Comparison of ENCODE assay signal across 11 mouse cellular contexts in the genomic region with DNA sequence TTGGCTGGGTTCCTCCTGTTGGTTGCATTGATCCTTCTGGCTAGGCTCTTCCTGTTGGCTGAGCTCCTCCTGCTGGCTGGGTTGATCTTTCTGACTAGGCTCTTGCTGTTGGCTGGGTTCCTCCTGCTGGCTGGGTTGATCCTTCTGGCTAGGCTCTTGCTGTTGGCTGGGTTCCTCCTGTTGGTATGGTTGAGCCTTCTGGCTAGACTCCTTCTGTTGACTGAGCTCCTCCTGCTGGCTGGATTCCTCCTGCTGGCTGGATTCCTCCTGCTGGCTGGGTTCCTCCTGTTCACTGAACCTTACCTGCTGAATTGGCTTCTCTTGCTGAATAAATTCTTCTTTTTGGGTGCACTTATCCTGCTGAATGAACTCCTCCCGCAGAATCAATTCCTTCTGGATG. TPM values are rescaled to one million over a fixed set of nuclear protein-coding genes. Genes with fewer than 3 reads are reported as not detected.
DNase-seq lines count a peak whose midpoint lies in the region; TF ChIP-seq lines count a peak whose summit lies in the region.
"Had no signal": no experiment of that assay in that cellular context is flagged by ENCODE, and none has a peak within 500 bp of the region (broad histone marks: within the 10 kb centered on the region; RNA-seq: fewer than 3 reads in every experiment).

No protein-coding gene starts in this region.

- peak; percentile 4 for DNase-seq in adrenal gland, adult 2 months
- no peak for DNase-seq in adrenal gland, adult (ENCODE audit: inconsistent age in 2 of 2, low spot score in 1 of 2)
- peak; percentile 12 for DNase-seq in ovary, postnatal 36 days (ENCODE audit: low spot score)
- no peak for DNase-seq in ovary, adult 18-20 months (ENCODE audit: low spot score)
- DNase-seq in layer of hippocampus, adult 2 months (ENCODE audit: low spot score in 2 of 2): peak; percentile 44 to 71
- DNase-seq in B cell, adult 2 months: no peak
- no peak for DNase-seq in embryonic facial prominence, embryonic 10.5 days (ENCODE audit: low spot score)
- no peak for DNase-seq in spleen, postnatal 10 days (ENCODE audit: low spot score in 2 of 2)

- peaks cover 5% of the 10 kb centered on the region for H3K4me1 ChIP-seq in embryonic facial prominence, embryonic 10.5 days

- H3K27ac ChIP-seq in layer of hippocampus, adult 2 months: no peak overlapping the region
- H3K27ac ChIP-seq in embryonic facial prominence, embryonic 10.5 days (replicated peaks): no peak overlapping the region
- H3K27ac ChIP-seq: heart, embryonic 15.5 days; lung, embryonic 15.5 days had no signal

- peaks cover 60% of the 10 kb centered on the region for H3K36me3 ChIP-seq in embryonic facial prominence, embryonic 10.5 days (replicated peaks)

- peak; percentile 20 for TF ChIP-seq CTCF in layer of hippocampus, adult 2 months (conservative IDR thresholded peaks at IDR 0.05)

- peaks cover 8% of the 10 kb centered on the region for H3K9me3 ChIP-seq in embryonic facial prominence, embryonic 10.5 days
- H3K9me3 ChIP-seq: heart, embryonic 15.5 days; lung, embryonic 15.5 days had no signal

- WGBS in embryonic facial prominence, embryonic 10.5 days: 96% methylated on average over 1 of the region's 1 CpGs

- no peak overlapping the region for H3K4me3 ChIP-seq in layer of hippocampus, adult 2 months
- H3K4me3 ChIP-seq in embryonic facial prominence, embryonic 10.5 days: no peak overlapping the region
- H3K4me3 ChIP-seq: heart, embryonic 15.5 days; lung, embryonic 15.5 days had no signal

- no peaks in the 10 kb centered on the region for H3K27me3 ChIP-seq in embryonic facial prominence, embryonic 10.5 days (replicated peaks; ENCODE audit: low read depth, poor library complexity, severe bottlenecking)
- H3K27me3 ChIP-seq: heart, embryonic 15.5 days; lung, embryonic 15.5 days had no signal

RNA-seq across cellular contexts. Expression of a gene that starts 28.8 kb away (rescaled TPM):
- 1 to 10 TPM; 3.8 TPM for total RNA-seq in adrenal gland, adult 2 months (2021)
- 1.4 and 2.3 TPM in 2 replicates for polyA plus RNA-seq in adrenal gland, adult 2 months (2012; rRNA removed)
- total RNA-seq in layer of hippocampus, adult 2 months (2021): 10 to 100 TPM; 24.8 to 25.0 TPM
- polyA plus RNA-seq in embryonic facial prominence, embryonic 10.5 days (2016; fragmentation: Nextera tagmentation; extraction: Ambion mirVana): 14.5 and 15.0 TPM in 2 replicates

RNA-seq across cellular contexts. Expression of a gene that starts 39.8 kb away (rescaled TPM):
- not detected for total RNA-seq in adrenal gland, adult 2 months (2021)
- polyA plus RNA-seq in adrenal gland, adult 2 months (2012; rRNA removed): not detected in 2 replicates
- total RNA-seq in layer of hippocampus, adult 2 months (2021): under 1 TPM in 1 of 2 experiments, not detected in 1; 0.15 TPM
- not detected in 2 replicates for polyA plus RNA-seq in embryonic facial prominence, embryonic 10.5 days (2016; fragmentation: Nextera tagmentation; extraction: Ambion mirVana)
- polyA plus RNA-seq: heart, embryonic 15.5 days; lung, embryonic 15.5 days; stomach, embryonic 14.5 days had no signal

RNA-seq across cellular contexts. Expression of a gene that starts 44.1 kb away (rescaled TPM):
- 1 to 10 TPM; 9.6 to 9.9 TPM for total RNA-seq in adrenal gland, adult 2 months (2021)
- 0.28 TPM in 2 replicates for polyA plus RNA-seq in adrenal gland, adult 2 months (2012; rRNA removed)
- total RNA-seq in layer of hippocampus, adult 2 months (2021): 10 to 100 TPM; 23.2 to 23.6 TPM
- polyA plus RNA-seq in embryonic facial prominence, embryonic 10.5 days (2016; fragmentation: Nextera tagmentation; extraction: Ambion mirVana): 16.1 and 20.4 TPM in 2 replicates

RNA-seq across cellular contexts. Expression of a gene that starts 60.0 kb away (rescaled TPM):
- total RNA-seq in adrenal gland, adult 2 months (2021): 10 to 100 TPM; 19.6 to 24.4 TPM
- polyA plus RNA-seq in adrenal gland, adult 2 months (2012; rRNA removed): 5.6 and 7.1 TPM in 2 replicates
- total RNA-seq in layer of hippocampus, adult 2 months (2021): 10 to 100 TPM; 14.5 to 15.8 TPM
- 31.6 and 33.0 TPM in 2 replicates for polyA plus RNA-seq in embryonic facial prominence, embryonic 10.5 days (2016; fragmentation: Nextera tagmentation; extraction: Ambion mirVana)

Comparison
In these comparisons a context has a peak if more than half of its experiments do, and no peak if none do; other contexts are left out.
1. DNase-seq: peak in adrenal gland, adult 2 months (single experiment), ovary, postnatal 36 days (single experiment) and layer of hippocampus, adult 2 months (2 of 2); none in adrenal gland, adult (0 of 2), ovary, adult 18-20 months (single experiment), B cell, adult 2 months (0 of 2), embryonic facial prominence, embryonic 10.5 days (single experiment) and spleen, postnatal 10 days (0 of 2).
2. RNA of a gene that starts 28.8 kb away (total RNA-seq): 24.8 to 25.0 TPM in layer of hippocampus, adult 2 months; 3.8 TPM in adrenal gland, adult 2 months; every median in the first group is over 4 times any median in the second.